10 mouse cellular contexts compared by ENCODE assay signal in genomic region chr7:139063406-139063805, GRCm38 (mm10). TPM values are rescaled to one million over a fixed set of nuclear protein-coding genes. Genes with fewer than 3 reads are reported as not detected.
DNase-seq lines count a peak whose midpoint lies in the region; ATAC-seq and TF ChIP-seq lines count a peak whose summit lies in the region.
"Had no signal": no experiment of that assay in that cellular context is flagged by ENCODE, and none has a peak within 500 bp of the region (broad histone marks: within the 10 kb centered on the region; RNA-seq: fewer than 3 reads in every experiment).

No protein-coding gene starts in this region.

- H3K27me3 ChIP-seq in heart, postnatal 0 days (ENCODE audit: control insufficient read depth, insufficient read depth, low read length), result no peaks in the 10 kb centered on the region
- no peaks in the 10 kb centered on the region for H3K27me3 ChIP-seq in lung, embryonic 14.5 days (ENCODE audit: insufficient read depth, low read length)

- no peaks in the 10 kb centered on the region for H3K36me3 ChIP-seq in heart, postnatal 0 days (replicated peaks; ENCODE audit: control insufficient read depth, insufficient read depth, low read length)
- H3K36me3 ChIP-seq in lung, embryonic 14.5 days (ENCODE audit: insufficient read depth), result no peaks in the 10 kb centered on the region
- H3K36me3 ChIP-seq: forebrain, embryonic 10.5 days; heart, embryonic 15.5 days had no signal

- no peaks in the 10 kb centered on the region for H3K4me1 ChIP-seq in heart, postnatal 0 days (ENCODE audit: control insufficient read depth, insufficient read depth)
- no peaks in the 10 kb centered on the region; the same call in 1 of the 2 replicates for H3K4me1 ChIP-seq in lung, embryonic 14.5 days (ENCODE audit: insufficient read depth)
- H3K4me1 ChIP-seq: forebrain, embryonic 10.5 days; heart, embryonic 15.5 days had no signal

- intact Hi-C loops in heart, postnatal 36 days (cut with DNase I), result no loop called here

- no peak for DNase-seq in heart, postnatal 0 days (ENCODE audit: low spot score)
- no peak for DNase-seq in heart, postnatal 36 days
- peak; percentile 37 for DNase-seq in lung, embryonic 14.5 days
- no peak for DNase-seq in lung, postnatal 25 days (ENCODE audit: low spot score)
- DNase-seq in R1 (ENCODE audit: low read depth, low spot score), result peak; percentile 67
- no peak for DNase-seq in gastrocnemius, postnatal 25 days
- DNase-seq in layer of hippocampus, postnatal 36 days, result no peak

- TF ChIP-seq CTCF in heart, postnatal 0 days (IDR thresholded peaks at IDR 0.05; ENCODE audit: low read depth), result peak; percentile 15; the same call in 1 of the 2 replicates
- peak; percentile 35 for TF ChIP-seq CTCF in lung, embryonic 14.5 days (IDR thresholded peaks at IDR 0.05; ENCODE audit: low read depth)

- WGBS in heart, postnatal 0 days, result 50% methylated on average over 4 of the region's 4 CpGs
- WGBS in lung, embryonic 14.5 days, result 51% methylated on average over 4 of the region's 4 CpGs

- H3K9ac ChIP-seq in heart, postnatal 0 days (replicated peaks; ENCODE audit: low read depth, low read length), result no peak overlapping the region
- H3K9ac ChIP-seq in lung, embryonic 14.5 days, result no peak overlapping the region
- H3K9ac ChIP-seq: heart, embryonic 15.5 days had no signal

- no peak overlapping the region for H3K4me3 ChIP-seq in heart, postnatal 0 days (ENCODE audit: low read depth, low read length)
- H3K4me3 ChIP-seq in lung, embryonic 14.5 days (ENCODE audit: low read depth, low read length), result no peak overlapping the region
- H3K4me3 ChIP-seq: forebrain, embryonic 10.5 days; heart, embryonic 15.5 days had no signal

- H3K27ac ChIP-seq in heart, postnatal 0 days (ENCODE audit: low read depth), result no peak overlapping the region
- H3K27ac ChIP-seq in lung, embryonic 14.5 days (ENCODE audit: low read depth), result no peak overlapping the region
- H3K27ac ChIP-seq: forebrain, embryonic 10.5 days; heart, embryonic 15.5 days had no signal

- no peaks in the 10 kb centered on the region for H3K9me3 ChIP-seq in heart, postnatal 0 days (replicated peaks; ENCODE audit: control insufficient read depth, low read length)
- no peaks in the 10 kb centered on the region for H3K9me3 ChIP-seq in lung, embryonic 14.5 days (ENCODE audit: low read depth, low read length)
- H3K9me3 ChIP-seq: forebrain, embryonic 10.5 days; heart, embryonic 15.5 days had no signal

- no peak overlapping the region for H3K4me2 ChIP-seq in heart, postnatal 0 days (ENCODE audit: low read depth, low read length)
- no peak overlapping the region for H3K4me2 ChIP-seq in lung, embryonic 14.5 days
- H3K4me2 ChIP-seq: heart, embryonic 15.5 days had no signal

- TF ChIP-seq EP300 in heart, postnatal 0 days (IDR thresholded peaks at IDR 0.05; ENCODE audit: low read depth), result no peak

- no peak for ATAC-seq in heart, postnatal 0 days (ENCODE audit: insufficient read depth, low read depth)
- no peak for ATAC-seq in lung, embryonic 14.5 days (ENCODE audit: insufficient read depth)
- peak; percentile 62 for ATAC-seq in megakaryocyte progenitor cell, adult 5-6 weeks (replicated peaks; ENCODE audit: poor library complexity)

RNA-seq across cellular contexts. Expression of gene Dpysl4, which starts 22.4 kb away (rescaled TPM):
- total RNA-seq in heart, postnatal 0 days (2014; rRNA removed; ENCODE audit: low replicate concordance), result 0.11 and 4.1 TPM in 2 replicates
- polyA plus RNA-seq in heart, postnatal 0 days (2015; fragmentation: Nextera tagmentation; extraction: Ambion mirVana), result 0.75 and 1.3 TPM in 2 replicates
- total RNA-seq in heart, postnatal 36 days (2021), result 1 to 10 TPM; 5.0 to 6.4 TPM
- polyA plus RNA-seq in lung, embryonic 14.5 days (2014; fragmentation: Nextera tagmentation; extraction: Ambion mirVana), result 10.2 and 10.7 TPM in 2 replicates
- total RNA-seq in megakaryocyte progenitor cell, adult 5-6 weeks (2015), result not detected in 2 replicates
- total RNA-seq in megakaryocyte progenitor cell, adult 5-6 weeks (2017), result not detected in 2 replicates
- under 1 TPM; 0.28 to 0.35 TPM for total RNA-seq in gastrocnemius, postnatal 25 days (2021)
- 10 to 100 TPM; 48.3 to 58.7 TPM for total RNA-seq in layer of hippocampus, postnatal 36 days (2021)

Comparison
In these comparisons a context has a peak if more than half of its experiments do, and no peak if none do; other contexts are left out.
1. DNase-seq: peak in lung, embryonic 14.5 days (single experiment) and R1 (single experiment); none in heart, postnatal 0 days (single experiment), heart, postnatal 36 days (0 of 2), lung, postnatal 25 days (single experiment), gastrocnemius, postnatal 25 days (single experiment) and layer of hippocampus, postnatal 36 days (0 of 2).